Mouse (Mus musculus) splenic B cell, adult 2 months (primary cell): Measurements from ENCODE around the gene Higd1a.
A peak's percentile ranks its signal among the peaks of the same experiment; 100 is the strongest.

Experiments used
- DNase-seq: peaks from one replicate; pipeline ENCODE4 v3.0.0-alpha.2; 2011; ENCODE audit warnings: low read depth, low spot score
- H3K27me3 ChIP-seq: 2 replicates; pipeline ENCODE4 v1.6.1; 2012; ENCODE audit warnings: mild to moderate bottlenecking, low read length, moderate library complexity, mixed read lengths; ENCODE audit not compliant: control insufficient read depth, poor library complexity, insufficient read depth, severe bottlenecking
- H3K36me3 ChIP-seq: 2 replicates; pipeline ENCODE4 v1.6.1; 2012; ENCODE audit warnings: mild to moderate bottlenecking, low read length, moderate library complexity, mixed read lengths; ENCODE audit not compliant: control insufficient read depth, poor library complexity, insufficient read depth, severe bottlenecking

The Higd1a gene

DNA sequence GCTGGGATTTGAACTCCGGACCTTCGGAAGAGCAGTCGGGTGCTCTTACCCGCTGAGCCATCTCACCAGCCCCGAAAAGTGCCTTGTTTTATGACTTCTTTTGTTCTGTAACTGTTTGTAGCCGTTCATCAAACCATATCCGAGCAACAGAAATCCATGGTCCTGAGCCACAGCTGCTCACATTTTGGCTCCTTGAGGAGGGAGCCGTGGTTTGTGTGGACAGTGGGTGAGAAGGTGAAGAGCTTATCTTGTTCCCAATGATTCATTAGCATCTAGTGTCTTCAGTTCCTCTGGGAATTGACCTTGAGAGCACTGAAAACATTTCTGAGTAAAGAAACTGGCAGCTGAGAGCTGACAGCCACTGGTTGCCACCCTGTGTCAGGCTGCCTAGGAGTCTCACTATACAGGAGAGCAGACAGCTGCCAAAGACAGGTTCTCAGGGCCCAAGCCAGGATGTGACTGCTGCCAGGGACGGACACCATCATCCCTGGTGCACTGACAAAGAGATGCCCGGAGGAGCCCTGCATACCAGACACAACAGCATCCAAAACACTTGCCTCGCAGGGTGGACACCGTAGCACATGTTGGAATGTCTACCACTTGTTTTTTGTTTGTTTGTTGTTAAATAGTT is 34.0 kb upstream of the Higd1a start:
- no peak for DNase-seq
- Histone ChIP-seq H3K27me3 (no peaks in the 10 kb centered on the region), H3K36me3 (no peaks in the 10 kb centered on the region)

DNA sequence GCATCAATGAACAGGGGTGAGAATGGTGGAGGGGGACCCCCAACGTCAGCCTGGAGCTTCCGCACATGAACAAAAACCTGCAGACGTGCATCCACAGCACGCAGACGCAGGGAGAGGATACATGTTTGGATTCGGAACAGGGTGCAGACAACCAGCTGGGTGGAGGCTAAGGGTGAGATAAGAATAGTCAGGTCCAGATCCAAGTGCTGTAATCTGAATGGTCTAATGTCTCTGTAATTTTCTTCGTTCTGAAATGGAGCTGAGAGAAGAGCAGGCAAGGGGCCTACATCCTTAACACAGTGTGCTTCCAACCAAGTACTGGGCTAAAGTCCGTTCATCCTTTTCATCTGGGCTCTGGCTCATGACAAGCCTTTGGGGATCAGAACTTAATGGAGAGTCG is 33.1 kb upstream of the Higd1a start:
- no peaks in the 10 kb centered on the region for H3K27me3 ChIP-seq
- DNase-seq: no peak
- no peaks in the 10 kb centered on the region for H3K36me3 ChIP-seq

DNA sequence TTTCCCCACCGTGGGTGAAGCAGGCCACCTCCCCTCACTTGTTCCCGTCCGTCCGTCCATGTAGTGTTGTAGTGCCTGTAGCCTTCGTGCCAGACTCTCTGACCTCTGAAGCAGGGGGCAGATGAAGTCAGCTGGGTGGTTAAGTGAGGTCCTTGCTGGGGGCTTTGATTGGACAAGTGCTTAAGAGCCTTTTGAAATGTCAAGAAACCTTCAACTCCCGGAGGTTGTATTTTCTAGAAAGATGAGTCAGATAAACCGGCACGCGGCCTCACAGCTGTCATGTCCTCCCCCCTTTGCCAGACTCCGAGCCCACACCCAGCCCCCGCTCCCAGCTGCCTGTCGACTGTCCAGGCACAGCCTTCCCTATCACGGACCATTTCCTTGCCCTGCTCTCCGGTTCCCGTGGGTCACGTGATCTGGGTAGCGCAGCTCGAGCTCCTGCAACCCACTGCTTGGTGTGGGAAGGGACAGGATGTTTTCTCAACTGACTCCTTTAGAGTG is 32.3 kb upstream of the Higd1a start:
- H3K36me3 ChIP-seq: no peaks in the 10 kb centered on the region
- DNase-seq: no peak
- H3K27me3 ChIP-seq: no peaks in the 10 kb centered on the region

GRCm38 (mm10) chr9:121889927-121890440 is 31.8 kb upstream of the Higd1a start:
- DNase-seq: no peak
- Histone ChIP-seq H3K36me3 (no peaks in the 10 kb centered on the region), H3K27me3 (no peaks in the 10 kb centered on the region)

DNA sequence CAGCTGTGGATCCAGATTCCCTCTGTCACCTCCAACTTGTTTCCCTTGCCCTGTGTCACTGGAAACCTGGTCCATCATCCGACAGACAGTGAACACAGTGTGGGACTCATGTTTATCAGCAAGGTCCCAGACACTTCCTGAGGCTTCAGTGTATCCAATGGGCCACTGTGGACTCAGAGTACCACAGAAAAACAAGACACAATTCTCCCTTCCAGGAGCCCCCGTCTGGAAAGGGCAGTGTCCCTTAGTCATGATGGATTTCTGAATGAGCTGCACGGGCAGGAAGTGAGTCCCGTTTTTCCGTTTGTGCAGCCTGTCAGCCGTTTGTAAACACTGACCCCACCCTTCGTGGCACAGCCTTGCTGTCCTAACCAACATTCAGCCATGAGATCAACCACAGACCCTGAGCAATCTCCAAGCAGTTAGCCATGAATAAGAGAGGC is 23.9 kb upstream of the Higd1a start:
- Histone ChIP-seq H3K27me3 (no peaks in the 10 kb centered on the region), H3K36me3 (no peaks in the 10 kb centered on the region)
- no peak for DNase-seq

DNA sequence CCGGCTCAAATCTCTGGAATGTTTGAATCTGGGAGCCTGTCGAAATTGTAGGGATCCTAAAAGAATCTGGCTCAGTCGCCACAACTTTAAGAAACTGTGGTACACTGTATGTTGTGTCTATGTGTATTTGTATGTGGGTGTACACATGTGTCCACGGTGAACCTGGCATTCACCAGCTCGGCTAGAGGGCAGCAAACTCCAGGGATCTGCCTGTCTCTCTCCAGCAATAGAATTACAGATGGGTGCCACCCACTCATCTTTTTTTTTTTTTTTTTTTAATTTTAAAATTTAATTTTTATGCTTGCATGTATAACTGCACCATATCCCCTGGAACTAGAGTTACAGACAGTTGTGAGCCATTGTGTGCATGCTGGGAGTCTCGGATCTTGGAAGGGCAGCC is 23.1 kb upstream of the Higd1a start:
- Histone ChIP-seq H3K27me3 (no peaks in the 10 kb centered on the region), H3K36me3 (no peaks in the 10 kb centered on the region)
- peak; percentile 55 for DNase-seq

DNA sequence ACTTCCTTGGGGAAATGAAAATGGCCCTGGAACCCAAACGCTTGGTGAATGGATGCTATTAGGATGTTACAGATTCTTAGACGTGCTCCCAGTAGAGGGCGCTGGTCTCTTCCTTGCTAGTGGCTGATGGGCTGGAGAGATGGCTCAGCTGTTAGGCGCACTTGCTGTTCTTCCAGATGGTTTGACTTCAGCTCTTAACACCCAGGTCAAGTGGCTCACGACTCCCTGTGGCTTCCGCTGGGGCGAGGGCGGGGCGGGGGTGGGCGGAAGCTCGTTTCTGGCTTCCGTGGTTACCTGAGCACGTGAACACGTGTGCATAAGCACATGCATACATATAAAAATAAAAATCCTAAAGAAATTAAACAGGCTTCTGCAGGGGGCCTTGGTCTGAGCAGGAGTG is 22.7 kb upstream of the Higd1a start:
- Histone ChIP-seq H3K36me3 (no peaks in the 10 kb centered on the region), H3K27me3 (no peaks in the 10 kb centered on the region)
- DNase-seq: peak; percentile 86

- no peaks in the 10 kb centered on the region for H3K36me3 ChIP-seq
- peak; percentile 52 for DNase-seq
Measured at GRCm38 (mm10) chr9:121877052-121877740, 19.0 kb upstream of the Higd1a start.

GRCm38 (mm10) chr9:121873578-121873977 is 15.4 kb upstream of the Higd1a start:
- DNase-seq: no peak
- H3K27me3 ChIP-seq: no peaks in the 10 kb centered on the region
- no peaks in the 10 kb centered on the region for H3K36me3 ChIP-seq

More at GRCm38 (mm10) chr9:121877052-121877740, 19.0 kb upstream of the Higd1a start:
- no peaks in the 10 kb centered on the region for H3K27me3 ChIP-seq

DNA sequence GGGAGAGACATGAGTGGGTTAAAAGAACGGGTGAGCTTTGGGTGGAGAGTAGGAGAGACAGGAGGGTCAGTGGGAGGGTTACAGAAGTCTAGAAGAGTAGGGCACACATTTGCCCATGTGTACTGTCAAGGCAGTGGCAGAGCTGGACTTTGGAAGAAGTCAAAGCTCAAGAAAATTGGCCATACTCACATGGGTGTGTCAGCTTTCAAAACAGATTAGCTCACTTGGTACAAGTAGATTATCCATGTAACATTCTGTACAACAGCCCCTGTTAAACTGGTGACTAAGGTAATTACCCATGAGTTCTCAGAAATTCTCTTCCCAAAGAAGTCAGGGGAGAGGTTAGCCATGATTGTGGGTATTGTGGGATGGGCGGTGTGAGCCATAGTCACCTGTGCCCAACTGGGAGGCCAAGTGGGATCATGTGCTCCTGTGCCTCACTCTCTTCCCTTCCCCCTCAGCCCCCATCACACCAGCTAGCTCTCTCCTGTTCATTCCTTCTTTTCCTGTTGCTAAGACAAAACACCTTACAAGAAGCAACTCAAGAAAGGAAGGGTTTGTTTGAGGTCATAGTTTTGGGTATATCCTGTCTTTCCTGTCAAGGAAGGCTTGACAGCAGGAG is 14.0 kb upstream of the Higd1a start:
- Histone ChIP-seq H3K27me3 (no peaks in the 10 kb centered on the region), H3K36me3 (no peaks in the 10 kb centered on the region)
- DNase-seq: no peak

DNA sequence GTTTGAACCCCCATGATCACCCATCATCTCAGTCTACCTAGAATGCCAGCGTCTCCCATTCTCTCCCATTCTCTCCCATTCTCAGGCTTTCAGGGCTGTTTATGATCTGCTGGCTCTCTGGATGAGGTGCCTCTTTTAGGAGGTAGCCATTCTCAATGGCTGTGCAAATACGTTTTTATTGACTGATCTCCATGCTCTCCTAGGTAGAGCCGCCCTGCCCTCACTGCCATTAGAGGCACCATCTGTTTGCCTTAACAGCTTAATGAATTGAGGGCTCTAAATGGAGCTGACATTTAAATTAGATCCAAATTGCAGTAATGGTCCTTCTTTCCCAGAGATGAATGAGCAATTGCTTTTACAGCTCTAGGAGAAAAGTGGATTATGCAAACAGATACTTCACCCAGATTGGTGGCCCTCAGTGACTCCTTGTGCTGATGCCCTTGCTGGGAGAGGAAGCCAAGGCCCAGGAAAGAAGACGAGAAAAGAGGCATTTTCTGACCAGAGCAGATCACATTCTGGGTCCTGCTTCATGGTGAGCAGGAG is 11.9 kb upstream of the Higd1a start:
- H3K27me3 ChIP-seq: no peaks in the 10 kb centered on the region
- no peak for DNase-seq

GRCm38 (mm10) chr9:121869432-121869831 is 11.3 kb upstream of the Higd1a start:
- Histone ChIP-seq H3K27me3 (no peaks in the 10 kb centered on the region), H3K36me3 (no peaks in the 10 kb centered on the region)
- no peak for DNase-seq

More for the DNA sequence above, 11.9 kb upstream of the Higd1a start:
- H3K36me3 ChIP-seq: no peaks in the 10 kb centered on the region

DNA sequence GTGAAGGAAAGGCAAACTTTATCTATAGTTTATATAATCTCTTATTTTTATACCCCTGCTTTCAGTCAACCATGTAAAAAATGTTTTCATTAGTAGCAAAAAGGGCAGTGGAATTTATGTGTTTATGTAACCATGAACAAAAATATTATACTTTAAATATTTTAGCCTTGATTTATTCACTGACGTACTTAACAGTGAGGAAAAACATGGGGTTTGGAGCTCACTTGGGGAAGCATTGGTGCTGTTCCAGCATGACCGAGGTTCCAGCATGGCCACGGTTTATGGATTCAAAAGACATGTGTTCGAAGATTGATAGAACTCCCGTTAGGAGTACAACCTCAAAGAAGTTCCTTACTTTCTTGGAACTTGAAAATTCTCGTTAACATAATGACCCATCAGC is 10.1 kb upstream of the Higd1a start:
- Histone ChIP-seq H3K36me3 (no peaks in the 10 kb centered on the region), H3K27me3 (no peaks in the 10 kb centered on the region)
- DNase-seq: no peak

- no peaks in the 10 kb centered on the region for H3K36me3 ChIP-seq
- H3K27me3 ChIP-seq: no peaks in the 10 kb centered on the region
- no peak for DNase-seq
Measured at GRCm38 (mm10) chr9:121867632-121868031, 9.5 kb upstream of the Higd1a start.
